Mouse (Mus musculus): ENCODE measurements around the gene Gm10770. TPM values are rescaled to one million over a fixed set of nuclear protein-coding genes. Genes with fewer than 3 reads are reported as not detected.

The Gm10770 gene
- not detected for polyA plus RNA-seq (2017; shearing (Covaris generic))

DNA sequence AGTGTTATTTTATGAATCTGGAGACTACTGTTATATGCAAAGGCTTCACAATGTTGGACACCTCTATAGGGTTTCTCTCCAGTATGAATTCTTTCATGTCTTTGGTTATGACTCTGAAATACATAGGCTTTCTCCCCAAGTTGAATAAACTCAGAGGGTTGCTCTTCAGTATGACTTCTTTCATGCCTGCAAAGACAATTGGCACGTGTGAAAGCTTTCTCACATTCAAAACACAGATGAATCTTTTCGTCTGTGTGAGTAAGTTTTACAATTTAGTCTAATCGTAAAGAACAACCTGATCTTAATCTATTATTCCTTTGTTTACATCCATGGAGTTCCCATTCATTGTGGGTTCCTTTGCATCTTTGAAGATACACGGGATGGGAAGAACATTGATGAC is at the start of gene Gm10770:
TSS of gene Gm10770 (minus strand) at position 101 of the 400 bp plus-strand sequence.

DNA sequence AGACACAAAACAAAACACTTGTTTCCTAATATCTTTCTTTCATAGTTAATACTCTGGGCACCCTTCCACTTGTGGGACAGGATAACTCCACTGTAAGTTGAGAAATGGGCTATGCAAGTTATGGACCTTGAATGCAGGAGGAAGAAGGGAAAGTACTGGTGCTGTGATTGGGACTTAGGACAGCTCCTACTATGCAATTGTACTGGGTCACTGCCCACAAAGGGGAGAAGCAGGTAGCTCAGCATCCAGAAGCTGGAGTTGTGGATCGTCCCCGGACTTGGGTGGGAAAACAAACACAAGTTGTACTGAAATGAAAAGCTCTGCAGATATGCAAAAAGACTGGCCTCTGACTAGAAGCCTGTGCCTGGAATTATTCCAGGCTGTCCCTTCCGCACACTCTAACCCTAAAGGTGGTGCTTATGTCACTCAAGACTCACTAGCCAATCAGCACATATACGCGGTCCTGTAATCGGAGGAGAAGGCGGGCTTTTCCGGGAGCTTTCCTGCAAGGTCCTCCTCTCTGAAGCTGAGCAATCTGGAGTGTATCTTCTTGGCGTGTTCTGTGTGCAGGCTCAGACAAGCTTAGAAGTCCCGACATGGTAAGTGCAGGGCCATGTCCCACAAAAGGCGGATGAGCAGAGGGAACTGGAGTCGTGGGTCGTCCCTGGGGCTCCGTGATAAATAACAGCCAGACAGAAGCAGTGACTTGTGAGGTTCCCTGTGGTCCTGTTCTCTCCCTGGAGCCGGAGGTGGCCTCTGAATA is 38.3 kb upstream of the Gm10770 start, which contains the start of gene Zfp937:
TSS of gene Zfp937 (plus strand) at position 474 of the 763 bp plus-strand sequence.

DNA sequence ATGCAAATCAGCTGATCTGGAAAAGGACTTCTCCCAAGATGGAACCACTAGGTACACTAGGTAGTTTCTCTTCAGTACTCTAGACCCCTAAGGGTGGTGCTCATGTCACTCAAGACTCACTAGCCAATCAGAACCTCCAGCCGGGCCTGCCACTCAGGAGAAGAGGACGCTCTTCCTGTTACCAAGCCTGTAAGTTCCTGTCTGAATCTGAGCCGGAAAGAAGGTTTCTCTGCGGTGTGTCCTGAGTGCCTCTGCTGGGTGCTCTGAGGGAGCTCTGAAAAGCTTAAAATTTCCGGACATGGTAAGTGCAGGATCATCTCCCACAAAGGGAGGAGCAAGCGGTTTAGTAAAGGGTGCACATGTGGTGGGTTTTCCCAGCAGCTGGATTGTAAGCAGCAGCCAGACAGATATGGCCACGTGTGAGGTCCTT is 2.1 kb upstream of the Gm10770 start, which contains the start of gene Gm14139:
TSS of gene Gm14139 (plus strand) at position 186 of the 430 bp plus-strand sequence.

DNA sequence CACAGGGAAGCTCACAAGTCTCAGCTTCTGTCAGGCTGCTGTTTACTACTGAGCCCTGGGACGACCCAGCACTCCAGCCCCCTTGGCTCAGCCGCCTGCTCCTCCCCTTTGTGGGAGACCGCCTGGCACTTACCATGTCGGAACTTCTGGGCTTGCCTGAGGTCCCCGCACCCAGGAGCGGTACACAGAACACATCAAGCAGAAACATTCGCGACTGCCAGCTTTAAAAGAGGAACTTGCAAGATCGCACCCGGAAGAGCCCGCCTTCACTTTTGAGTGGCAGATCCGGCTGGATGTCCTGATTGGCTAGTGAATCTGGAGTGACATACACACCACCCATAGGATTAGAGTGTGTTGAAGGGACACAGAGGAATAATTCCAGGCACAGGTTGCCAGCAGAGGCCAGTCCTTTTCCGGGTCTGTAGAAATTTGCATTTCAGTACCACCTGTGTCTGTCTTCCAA is 43.0 kb downstream of the Gm10770 start, which contains the start of gene Zfp120:
TSS of gene Zfp120 (minus strand) at position 274 of the 463 bp plus-strand sequence.

Other genes starting within 250 kb of the Gm10770 start
- 31.1 TPM for gene Zfp120, start 43.0 kb downstream of the Gm10770 start, polyA plus RNA-seq (2017; shearing (Covaris generic))
- gene Gm14139, start 2.1 kb upstream of the Gm10770 start, polyA plus RNA-seq (2017; shearing (Covaris generic)) = 1.7 TPM
- gene Zfp937, start 38.4 kb upstream of the Gm10770 start, polyA plus RNA-seq (2017; shearing (Covaris generic)) = 18.2 TPM
- gene Gm21994, start 75.9 kb upstream of the Gm10770 start, polyA plus RNA-seq (2017; shearing (Covaris generic)) = 46.5 TPM
- 0.26 TPM for gene Gm14124, start 77.8 kb upstream of the Gm10770 start, polyA plus RNA-seq (2017; shearing (Covaris generic))
- 26.5 TPM for gene Gm10130, start 144.0 kb upstream of the Gm10770 start, polyA plus RNA-seq (2017; shearing (Covaris generic))
- gene 3300002I08Rik, start 183.1 kb upstream of the Gm10770 start, polyA plus RNA-seq (2017; shearing (Covaris generic)) = 8.5 TPM

All from activated CD4-positive, CD25-positive, alpha-beta regulatory T cell, adult 9 weeks (primary cell).